Mouse (Mus musculus) MEL-GATA-1-ER (cell line): ENCODE results near the gene Ube2n.
A peak's percentile ranks its signal among the peaks of the same experiment; 100 is the strongest.
"Not testable (repeated sequence)": the region's sequence is repeated elsewhere in the genome, so short reads cannot be mapped to it uniquely, and the experiment has no call there.

ENCODE experiments used
- DNase-seq: peaks from one replicate; pipeline ENCODE4 v3.0.0-alpha.2; 2012; ENCODE audit warnings: low read depth; ENCODE audit errors: extremely low read depth

Gene Ube2n

DNA sequence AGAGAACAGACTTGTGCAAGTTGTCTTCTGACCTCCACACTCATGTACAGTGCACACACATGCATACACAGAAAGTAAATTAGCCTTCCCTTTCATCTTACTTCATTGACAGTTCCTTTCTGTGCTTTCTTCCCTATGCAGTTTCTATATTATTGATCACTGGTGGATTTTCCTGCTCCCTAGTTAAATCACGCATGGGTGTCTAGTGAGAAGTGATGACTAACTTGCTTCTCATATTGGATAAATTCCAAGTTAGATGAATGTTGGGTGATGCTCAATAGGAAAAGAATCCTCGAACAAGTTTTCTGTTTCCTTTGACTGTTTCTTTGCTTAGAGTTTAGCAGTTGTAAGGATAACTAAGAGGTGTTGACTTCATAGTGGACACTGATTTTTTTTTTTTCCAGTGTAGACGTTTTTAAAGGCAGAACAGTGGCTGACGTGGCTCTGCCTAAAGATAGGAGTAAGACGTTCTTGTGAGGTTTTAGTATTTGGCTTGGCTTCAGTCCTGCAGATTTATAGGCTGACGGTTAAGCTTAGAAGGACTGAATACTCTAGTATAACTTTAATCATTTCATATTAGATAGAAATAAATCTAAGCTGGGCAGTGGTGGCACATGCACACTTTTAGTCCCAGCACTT lies 10.2 kb downstream of the Ube2n start:
- DNase-seq, result no peak

DNA sequence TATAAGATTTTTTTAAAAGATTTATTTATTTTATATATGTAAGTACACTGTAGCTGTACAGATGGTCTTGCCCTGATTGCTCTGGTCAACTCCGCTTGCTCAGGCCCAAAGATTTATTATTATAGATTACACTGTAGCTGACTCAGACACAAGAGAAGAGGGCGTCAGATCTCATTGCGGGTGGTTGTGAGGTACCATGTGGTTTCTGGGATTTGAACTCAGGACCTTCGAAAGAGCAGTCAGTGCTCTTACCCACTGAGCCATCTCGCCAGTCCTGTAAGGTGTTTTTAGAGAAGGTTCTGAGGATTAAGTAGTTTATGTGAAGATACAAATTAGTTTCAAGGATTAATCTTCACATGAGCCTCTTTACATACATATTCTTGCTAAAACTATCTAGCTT lies 10.9 kb downstream of the Ube2n start:
- no peak for DNase-seq

DNA sequence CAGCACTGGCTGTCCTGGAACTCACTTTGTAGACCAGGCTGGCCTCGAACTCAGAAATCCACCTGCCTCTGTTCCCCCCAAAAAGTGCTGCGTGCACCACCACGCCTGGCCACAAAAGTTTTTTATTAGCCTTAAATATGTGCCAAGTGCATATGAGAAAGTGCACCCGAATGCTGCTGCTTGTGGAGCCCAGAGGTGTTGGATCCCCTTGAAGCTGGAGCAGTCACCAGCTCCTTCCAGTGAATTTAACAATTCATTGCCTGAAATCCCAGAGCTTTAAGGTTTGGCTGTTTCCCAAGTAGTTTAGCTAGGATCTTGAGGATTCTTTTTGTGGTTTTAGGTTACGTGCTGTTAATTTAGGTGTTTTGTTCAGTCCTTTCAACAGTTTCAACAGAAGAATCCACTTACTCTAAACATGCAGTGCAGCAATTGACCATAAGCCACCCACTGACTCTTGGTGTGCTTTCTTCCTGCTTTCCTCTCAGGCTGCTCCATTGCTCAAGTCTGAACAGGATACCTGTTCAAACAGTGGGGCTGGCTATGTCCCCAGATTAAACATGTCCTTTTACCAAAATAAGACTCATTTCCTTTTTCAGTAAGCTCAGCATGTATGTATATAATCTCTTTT lies 11.7 kb downstream of the Ube2n start:
- DNase-seq, result no peak

DNA sequence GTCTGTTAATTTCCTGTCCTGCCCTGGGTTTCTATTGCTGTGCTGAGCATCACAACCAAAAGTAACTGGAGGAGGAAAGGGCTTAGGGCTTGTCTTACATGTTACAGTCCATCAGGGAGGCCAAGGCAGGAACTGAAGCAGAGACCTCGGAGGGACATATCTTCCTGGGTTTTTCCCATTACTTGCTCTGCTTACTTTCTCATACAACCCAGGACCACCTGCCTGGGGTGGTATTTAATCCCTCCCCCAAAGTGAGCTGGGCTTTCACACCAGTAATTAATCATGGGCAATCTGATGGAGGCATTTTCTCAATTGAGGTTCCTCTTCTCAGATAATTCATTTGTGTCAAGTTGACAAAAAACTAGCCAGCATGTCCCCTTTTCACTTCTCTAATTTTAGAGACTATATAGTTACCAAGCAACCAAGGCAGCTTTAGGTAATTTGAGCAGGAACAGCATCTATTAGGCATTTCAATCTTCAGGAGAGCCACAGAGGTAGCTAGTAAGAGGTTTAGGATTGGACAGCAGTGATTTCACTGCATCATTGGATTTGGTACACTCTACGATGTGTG lies 15.7 kb downstream of the Ube2n start:
- DNase-seq, result peak; percentile 29

DNA sequence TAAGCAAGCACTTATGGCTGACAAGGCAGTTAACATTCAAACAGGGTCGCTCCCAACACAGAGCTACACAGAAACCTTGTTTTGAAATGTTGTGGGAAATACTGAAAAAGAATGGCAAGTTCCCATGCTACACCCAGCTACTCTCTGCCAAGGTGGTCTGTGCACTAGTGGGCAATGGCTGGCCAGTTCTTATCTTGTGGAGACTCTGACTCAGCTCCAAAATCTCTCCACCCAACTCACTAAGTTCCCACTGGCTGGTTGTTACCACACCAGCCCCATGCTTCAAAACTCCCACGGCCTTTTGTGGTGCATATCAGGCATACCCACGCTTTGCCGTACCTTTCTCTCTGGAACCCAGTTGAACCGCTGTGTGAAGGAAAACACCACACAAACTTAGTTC lies 18.0 kb downstream of the Ube2n start:
- no peak for DNase-seq

DNA sequence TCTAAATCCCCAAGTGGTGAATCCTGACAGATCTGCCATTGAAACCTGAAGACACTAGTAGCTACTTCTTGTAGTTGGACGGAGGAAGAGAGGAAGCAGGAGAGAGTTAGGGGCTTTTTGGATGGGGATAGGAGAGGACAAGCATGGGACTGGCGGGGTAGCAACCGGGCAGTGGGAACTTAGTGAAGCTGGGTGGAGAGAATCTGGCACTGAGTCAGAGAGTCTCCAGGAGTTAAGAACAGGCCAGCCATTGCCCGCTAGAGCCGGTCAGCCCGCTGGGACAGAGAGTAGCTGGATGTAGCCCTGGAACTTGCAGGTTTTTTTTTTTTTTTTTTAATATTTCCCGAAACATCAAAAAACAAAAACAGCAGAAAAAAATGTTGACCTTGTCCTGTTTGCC lies 18.4 kb downstream of the Ube2n start:
- no peak for DNase-seq

DNA sequence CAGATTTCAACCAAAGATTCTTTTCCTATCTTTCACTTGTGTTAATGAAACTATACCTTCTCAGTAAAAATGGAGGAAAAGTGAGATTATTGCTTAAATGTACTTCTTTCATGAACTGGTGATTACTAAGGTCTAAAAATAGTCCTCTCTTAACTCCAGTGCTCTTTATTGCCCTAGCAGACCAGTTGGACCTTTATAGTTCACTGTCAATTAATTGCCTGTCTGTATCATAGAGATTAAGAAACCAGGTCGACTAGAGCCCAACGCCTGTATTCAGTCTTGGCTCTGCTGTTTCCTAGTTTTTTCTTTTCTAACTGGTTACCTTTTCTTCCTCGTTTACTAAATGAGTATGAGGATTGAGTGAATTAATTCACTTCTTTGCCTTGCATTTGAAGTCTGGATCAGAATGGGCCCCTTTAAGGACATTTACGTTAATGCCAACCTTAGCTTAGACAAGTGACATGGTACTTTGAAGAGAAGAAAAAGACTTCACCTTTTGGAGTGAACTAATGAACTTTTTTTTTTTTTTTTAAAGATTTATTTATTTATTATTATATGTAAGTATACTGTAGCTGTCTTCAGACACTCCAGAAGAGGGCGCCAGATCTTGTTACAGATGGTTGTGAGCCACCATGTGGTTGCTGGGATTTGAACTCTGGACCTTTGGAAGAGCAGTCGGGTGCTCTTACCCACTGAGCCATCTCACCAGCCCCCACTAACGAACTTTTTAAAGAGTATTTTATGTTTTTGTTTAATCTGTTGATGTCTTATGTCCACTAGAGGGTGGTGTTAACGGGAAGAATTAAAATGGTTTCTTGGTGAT lies 20.7 kb downstream of the Ube2n start:
- DNase-seq, result no peak

DNA sequence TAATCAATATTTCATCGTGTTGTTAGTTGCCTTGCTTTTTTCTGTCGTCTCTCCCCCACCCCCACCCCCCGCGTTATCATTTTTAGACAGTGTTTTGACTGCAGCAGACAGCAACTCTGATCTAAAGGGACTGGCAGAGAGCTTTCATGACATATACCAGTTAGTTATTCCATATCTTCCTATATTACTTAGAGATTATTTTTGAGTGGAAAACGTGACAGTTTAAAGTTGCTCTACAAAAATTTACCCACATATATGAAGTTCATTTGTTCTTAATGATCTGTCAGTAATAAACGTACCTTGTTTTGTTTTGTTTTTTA lies 21.2 kb downstream of the Ube2n start:
- DNase-seq, result no peak

DNA sequence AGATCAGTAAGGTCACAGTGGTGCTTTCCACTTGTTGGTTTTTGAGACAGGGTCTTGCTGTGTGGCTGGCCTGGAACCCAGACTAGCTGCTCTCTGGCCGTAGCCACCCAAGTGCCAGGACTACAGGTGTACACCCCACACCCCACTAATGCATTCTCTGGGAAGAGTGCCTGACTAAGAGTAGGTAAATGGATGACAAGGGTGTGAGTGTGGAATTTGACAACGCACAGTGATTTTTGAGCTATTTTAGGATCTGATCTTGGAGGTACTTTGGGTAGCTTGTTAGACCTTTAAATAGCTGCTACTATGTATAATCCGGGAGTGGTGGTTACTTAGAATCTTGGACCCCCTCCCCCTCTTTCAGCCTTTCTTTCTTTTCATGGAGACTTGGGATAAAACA lies 24.3 kb downstream of the Ube2n start:
- DNase-seq, result no peak

DNA sequence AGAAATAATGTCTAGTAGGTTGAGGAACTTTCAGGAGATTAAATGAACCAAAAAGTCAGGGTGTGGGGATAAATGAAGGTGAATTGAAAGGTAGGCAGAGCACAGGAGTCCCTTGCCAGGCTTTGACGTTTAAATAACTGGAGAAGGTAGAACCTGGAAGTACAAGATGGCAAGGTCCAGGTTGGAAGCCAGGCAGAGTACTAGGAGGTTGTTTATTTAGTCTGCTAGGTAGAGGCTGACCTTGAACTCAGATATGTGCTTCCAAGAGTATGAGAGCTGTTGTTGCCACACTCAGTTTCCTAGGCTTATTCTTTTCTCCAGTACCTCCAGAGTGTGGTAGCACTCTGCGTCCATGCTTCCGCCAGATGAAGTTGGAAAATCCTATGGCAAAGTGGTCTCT lies 24.9 kb downstream of the Ube2n start:
- DNase-seq, result no peak

DNA sequence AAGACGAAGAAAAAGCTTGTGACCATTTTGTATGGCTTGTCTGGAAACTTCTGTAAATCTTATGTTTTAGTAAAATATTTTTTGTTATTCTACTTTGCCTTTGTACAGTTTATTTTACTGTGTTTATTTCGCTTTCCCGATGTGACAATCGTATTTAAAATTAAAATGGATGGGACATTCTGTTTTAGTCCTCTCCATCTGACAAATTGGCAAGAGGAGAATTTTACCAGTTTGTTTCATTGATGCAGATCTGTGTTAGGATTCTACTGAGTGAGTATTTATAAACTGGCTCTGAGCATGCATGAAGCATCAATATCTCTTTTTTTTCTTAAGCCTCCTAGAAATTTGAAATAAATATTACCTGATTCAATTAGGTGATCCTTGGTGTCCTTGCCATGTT lies 28.0 kb downstream of the Ube2n start:
- no peak for DNase-seq

DNA sequence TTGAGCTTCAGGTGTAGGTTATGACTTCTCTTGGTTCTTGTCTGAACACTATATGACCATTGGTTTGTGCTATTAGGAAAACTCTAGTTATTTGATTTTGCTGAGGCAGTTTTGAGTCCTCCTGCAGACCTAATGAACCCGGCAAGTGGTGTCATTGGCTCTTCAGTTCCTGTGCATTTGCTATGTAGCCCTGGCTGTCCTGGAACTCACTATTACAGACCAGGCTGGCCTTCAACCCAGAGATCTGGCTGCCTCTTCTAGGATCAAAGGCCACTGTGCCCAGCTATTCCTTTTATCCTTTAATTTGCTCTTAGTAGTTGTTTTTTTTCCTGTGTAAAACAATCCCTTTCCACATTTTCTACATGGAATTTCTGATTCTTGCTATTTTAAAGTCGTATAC lies 28.4 kb downstream of the Ube2n start:
- no peak for DNase-seq

DNA sequence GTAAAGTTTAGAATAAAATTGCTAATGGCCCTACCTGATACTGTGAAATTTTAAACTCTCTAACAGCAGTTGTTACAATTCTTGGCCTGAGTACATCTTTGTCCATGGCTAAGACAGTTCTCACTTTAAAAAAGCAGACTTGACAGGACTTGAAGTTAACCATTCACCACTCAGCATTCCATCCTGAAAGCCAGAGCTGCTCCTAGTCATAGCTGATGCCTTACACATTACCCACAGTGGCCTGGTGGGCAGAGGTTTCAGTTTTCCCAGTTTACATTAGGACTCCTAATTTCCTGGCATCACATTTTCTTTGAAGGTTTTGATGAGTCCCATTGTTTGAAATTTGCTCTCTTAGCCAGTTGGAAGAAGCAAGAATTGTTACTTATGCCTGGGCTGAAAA lies 29.1 kb downstream of the Ube2n start:
- no peak for DNase-seq

DNA sequence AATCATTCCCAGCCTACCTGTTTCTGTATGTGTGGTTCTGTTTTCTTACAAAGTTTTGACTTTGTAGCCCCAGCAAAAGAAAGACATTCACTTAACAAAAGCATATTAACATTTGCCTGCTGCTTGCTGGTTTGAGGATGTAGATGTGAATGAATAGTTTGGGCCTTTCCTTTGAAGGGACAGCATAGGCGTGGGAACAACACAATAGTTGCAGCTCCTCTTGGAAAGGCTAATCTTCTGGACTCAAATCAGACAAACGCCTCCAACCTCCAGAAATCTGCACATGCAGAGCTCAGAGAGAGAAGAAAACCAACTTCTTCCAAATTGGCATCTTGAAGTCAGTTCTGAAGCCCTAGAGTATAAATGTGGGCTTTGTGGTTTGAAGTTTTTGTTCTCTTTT lies 29.7 kb downstream of the Ube2n start:
- DNase-seq, result no peak

DNA sequence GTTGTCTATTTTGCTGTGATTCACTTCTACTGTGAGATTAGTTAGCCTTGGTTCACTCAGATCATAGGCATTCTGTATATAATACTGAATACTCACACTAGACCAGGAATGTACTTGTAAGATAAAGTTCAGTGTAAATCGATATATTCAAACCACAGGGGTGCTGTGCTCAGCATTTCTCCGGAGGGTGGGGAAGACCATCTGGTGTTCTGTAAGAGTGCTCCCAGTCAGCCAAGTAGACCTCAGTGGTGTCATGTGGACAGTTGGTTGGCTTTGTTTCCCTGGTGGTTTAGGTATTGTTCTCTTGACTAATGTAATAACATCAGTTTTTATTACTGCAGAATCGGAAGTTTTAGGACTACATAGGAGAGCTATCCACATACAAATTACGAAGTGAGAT lies 30.1 kb downstream of the Ube2n start:
- no peak for DNase-seq

DNA sequence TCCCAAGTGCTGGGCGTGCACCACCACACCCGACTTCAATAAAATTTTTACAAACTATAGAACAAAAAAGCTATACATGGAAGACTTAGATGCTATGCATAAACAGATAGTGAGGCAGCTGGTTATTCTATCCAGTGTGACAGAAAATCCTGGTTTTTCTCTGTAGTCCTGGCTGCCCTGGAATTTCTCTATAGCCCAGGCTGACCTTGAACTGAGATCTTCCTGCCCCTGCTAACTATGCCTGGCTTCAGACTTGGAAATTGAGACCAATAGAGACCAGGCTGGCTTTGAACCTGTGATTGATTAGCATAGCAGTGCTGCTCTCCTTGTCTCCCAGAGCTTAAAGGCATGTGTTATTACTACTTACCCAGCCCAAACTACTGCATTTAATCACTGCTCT lies 31.2 kb downstream of the Ube2n start:
- no peak for DNase-seq

DNA sequence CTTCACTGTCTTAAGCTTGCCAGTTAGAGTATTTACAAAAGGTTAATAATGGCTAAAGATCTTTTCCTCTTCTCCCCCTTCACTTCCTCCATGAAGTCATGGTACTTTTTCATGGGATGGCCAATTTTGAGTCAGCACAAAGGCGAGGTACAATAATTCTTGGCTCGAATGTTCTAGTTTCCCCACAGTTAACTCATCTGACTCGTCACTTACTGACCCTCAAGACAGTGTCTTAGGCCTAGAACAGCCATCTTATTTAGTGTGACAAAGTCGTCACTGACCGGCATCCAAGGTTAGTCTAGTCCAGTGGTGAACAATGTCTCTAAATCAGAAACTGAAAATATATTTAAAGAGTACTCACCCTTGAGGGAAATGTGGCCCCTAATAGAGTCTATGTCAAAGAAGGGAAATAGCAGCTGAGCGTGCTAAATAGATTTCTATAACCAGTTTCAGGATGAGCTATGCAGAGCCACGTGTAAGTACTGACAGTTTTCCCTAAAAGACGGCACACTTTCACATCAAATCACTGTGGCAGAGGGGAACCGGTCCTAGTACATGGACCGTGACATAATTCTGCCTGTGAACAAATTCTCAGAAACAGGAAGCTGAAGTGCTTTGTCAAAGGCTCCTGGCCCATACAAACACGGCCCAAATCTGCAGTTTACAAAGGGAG lies 33.3 kb downstream of the Ube2n start:
- DNase-seq, result no peak

DNA sequence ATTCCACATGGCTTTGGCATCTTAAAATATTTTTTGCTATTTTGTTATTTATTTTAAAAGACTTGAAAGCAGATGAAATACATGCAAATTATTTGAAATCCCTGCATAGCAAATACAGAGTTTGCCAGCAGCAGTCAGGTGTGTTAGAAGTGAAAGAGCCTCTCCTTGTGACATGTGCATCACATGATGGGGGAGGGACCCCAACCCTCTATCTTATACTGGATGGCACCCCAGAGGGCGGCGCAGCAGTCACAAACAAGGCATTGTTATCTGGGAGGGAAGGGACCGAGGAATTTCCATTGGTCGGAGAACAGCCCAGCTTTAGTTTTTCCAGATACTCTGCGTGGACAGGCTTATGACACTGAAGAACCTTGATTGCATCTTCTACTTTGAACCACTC lies 34.1 kb downstream of the Ube2n start:
- not testable (repeated sequence) for DNase-seq

DNA sequence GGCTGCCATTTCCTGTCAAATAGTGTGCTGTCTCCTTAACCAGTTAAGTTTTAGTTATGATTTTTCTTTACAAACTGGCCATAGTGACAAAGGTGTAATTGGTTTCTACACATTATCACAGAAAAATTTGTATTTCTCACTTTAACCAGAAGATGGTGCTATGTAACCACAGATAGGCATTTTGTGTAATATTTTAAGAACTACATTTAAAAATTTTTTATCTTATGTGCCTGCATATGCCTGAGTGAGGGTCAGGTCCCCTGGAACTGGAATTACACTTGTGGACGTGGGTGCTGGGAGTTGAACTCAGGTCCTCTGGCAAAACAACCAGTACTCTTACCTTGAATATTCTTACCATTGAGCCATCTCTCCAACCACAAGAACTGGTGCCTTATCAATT lies 35.6 kb downstream of the Ube2n start:
- peak; percentile 32 for DNase-seq

DNA sequence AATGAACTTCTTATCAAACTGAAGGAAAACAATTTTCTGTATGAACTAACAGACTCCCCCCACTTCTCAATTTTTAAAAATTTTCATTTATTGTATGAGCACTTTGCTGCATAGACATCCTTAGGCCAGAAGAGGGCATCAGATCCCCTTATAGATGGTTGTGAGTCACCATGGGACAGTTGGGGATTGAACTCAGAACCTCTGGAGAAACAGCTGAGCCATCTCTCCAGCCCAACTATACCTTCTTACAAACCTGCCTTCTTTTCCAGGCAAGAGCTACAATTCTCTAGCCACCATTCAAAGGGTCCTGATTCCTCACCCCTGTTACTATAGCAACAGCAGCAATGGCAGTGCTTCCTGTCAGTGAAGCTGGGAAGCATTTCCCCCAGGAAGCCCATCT lies 36.8 kb downstream of the Ube2n start:
- DNase-seq, result no peak

DNA sequence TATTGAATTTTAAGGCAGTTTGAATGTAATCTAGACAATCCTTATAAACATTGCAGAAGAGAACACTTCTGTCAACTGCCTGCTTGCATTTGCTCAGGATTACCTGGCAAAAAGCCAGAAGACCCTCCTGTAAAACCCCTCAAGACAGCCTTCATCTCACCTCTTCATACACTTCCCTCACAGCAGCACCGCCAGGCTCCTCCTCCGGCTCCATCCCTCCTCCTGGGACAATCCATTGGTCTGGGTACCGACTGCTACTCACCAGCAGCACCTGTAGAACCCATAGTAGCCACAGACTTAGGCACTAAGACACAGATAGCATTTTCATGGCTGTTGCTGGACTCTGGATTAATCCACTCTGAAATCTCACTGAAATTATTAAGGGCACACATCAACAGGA lies 37.4 kb downstream of the Ube2n start:
- no peak for DNase-seq

DNA sequence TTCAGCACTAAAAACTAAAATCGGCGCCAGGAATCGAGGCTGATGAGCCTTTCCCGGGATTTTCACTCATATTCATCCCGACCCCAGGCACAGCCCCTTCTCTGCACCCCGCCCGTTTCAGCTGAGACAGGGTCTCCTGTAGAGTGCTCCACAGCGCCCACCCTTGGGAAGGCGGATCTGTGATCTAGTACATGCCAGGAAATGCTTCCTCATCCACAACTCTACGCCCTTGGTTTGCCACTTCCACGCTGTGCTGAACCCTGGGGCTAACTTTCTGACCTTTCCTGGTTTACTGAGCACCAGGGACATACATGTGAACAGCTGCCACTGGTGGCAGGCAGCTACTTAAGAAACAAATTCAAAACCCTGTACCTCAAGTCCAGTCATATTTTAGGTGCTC lies 40.9 kb downstream of the Ube2n start:
- no peak for DNase-seq
